Mouse (Mus musculus): ENCODE measurements at regions not wholly inside any gene's neighbourhood (a gene's known extent, or its start where the extent isn't known, plus 50 kb on each side); places are given as distances from the start of the nearest gene placed in this dataset.

DNA sequence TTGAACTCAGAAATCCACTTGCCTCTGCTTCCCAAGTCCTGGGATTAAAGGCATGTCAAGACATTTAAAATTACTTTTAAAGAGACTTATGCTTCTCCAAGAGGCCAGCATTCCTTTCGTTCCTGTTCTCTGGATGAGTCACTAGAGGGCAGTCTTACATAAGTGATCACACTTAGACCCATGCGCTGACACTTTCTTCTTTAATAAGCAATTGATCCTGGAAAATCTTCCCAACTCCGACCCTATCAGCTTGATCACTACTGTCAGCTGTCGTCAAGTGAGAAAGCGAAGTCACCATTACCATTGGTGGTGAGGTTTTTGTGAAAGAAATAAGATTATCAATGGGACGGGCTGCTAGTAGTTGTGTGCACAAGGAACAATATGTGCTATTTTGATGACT, 65.5 kb upstream of the Fam98a start:
- 0 out of 2 replicates have a peak, but pooled peaks have one; percentile 59 for ATAC-seq (replicated peaks; ENCODE audit: low FRiP score, low TSS enrichment, poor library complexity, severe bottlenecking)

DNA sequence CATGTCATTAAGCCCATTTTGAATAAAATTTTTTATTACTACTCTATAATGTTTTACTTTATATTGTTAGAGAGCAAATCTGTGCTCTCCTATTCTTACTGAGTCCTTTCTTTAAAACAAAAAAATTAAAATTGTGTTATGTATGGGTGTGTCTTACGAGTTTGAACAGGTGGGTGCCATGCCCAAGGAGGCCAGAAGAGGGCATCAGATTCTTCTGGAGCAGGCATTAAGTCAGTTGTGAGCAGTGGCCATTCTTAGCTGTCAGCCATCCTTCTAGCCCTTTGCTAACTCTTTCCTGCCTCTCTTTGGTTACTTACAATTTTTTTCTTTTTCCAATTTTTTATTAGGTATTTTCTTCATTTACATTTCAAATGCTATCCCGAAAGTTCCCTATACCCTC, 63.6 kb upstream of the Fam98a start:
- ATAC-seq (replicated peaks; ENCODE audit: low FRiP score, low TSS enrichment, poor library complexity, severe bottlenecking) = peak; percentile 71

DNA sequence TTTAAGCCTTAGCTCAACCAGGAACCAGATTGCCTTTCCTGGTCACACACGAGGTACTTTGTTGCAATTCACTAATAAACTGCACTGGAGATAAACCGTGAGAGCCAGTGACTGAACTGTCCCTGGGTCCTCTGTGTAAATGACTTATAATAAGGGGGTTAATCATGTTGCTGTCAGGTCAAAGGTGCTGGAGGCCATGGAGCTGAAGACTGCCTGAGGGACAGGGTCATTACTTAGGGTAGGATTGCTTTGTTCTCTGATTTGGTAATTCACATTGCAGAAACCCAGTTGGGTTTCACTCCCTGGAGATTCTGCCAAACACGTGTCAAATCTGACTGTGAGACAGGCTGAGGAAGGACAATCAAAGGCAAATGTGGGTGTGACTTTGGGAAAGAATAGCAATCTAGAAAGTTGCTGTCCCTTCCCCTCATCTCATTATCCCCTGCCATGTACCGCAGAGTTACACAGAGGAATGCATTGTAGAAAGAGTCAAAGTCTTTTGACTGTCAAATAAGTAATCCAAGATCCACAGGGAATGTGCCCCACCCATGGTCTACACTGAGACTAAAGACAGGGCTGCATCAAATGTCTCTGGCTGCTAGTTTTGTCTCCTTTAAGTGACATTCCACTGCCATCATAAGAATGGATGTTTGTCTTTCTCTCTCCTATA, 51.8 kb upstream of the Fam98a start:
- no peak for ATAC-seq (replicated peaks; ENCODE audit: low FRiP score, low TSS enrichment, poor library complexity, severe bottlenecking)

Data from megakaryocyte-erythroid progenitor cell, adult 5-6 weeks (primary cell).